Mouse (Mus musculus): ENCODE data around the gene 4930578C19Rik.
A peak's percentile ranks its signal among the peaks of the same experiment; 100 is the strongest.
"Not testable (repeated sequence)": the region's sequence is repeated elsewhere in the genome, so short reads cannot be mapped to it uniquely, and the experiment has no call there.

The 4930578C19Rik gene

DNA sequence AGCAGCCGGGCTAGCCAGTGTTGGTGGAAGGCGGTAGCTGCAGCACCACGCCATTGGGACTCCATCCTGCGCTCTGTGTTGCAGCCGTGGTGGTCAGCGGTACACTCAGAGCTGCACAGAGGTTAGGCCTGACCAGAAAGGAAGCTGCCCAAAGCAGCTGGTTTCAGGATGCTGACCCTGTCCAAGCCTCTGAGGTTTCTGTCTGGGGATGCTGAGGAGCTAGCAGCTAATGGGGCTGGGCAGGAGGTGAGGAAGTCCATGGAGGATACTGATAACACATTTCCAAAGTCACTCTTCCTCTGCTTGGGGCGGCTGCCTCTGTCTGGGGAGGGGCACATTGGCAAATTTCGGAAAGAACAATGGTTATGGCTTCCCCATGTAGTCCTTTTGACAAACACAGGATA lies at the start of gene 4930578C19Rik:
TSS of gene 4930578C19Rik (minus strand) at position 200 of the 404 bp plus-strand sequence.
- DNase-seq (ENCODE audit: low spot score) = no peak

DNA sequence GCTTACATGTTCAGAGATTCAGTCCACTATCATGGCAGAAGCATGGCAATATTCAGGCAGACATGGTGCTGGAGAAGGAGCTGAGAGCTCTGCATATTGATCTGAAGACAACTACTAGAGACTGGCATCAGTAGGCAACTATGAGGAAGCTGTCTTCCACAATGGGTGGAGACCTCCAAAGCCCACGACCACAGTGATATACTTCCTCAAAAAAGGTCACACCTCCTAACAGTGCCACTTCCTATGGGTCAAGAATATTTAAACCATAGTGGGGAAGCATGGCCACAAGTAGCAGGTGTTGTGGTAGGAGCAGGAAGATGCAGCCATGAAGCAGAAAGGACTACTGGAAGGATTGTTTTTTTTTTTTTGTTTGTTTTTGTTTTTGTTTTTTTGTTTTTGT lies 6.5 kb upstream of the 4930578C19Rik start:
- DNase-seq (ENCODE audit: low spot score) = no peak

DNA sequence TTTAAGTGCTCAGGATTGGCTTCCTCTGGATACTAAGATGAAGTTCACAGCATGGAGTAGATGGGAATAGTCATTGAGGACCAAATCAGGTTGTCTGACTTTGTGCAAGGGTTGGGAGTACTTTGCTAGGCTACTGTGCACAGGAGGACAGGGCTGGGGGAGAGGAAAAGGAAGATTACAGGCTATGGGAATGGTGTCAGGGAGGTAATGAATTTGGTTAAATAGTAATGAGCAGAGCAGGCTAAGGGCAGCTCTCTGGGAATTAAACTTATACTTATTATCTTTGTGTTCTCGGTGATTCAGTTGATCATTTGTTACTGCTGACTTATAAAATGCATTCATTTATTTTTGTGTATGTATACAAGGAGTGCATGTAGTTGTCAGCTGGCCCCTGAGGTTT lies 1.7 kb upstream of the 4930578C19Rik start:
- DNase-seq (ENCODE audit: low spot score) = no peak

DNA sequence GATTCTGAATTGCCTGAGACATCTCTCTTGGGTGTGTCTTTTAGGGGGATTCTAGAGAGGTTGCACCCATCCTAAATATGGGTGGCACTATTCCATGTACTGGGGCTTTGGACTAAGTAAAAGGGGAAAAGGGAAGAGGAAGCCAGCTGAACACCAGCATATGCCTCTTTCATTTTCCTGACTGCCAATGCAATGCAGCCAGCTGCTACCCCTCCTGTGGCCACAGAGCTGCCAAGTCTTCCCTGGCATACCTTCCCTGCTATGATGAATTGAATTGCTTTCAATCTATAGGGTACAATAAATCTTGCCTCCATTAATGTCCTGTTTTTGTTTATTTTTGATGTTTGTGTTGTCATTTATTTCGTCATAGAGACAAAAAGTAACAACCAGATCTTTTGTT lies 9.6 kb downstream of the 4930578C19Rik start:
- peak; percentile 21 for DNase-seq (ENCODE audit: low spot score)

DNA sequence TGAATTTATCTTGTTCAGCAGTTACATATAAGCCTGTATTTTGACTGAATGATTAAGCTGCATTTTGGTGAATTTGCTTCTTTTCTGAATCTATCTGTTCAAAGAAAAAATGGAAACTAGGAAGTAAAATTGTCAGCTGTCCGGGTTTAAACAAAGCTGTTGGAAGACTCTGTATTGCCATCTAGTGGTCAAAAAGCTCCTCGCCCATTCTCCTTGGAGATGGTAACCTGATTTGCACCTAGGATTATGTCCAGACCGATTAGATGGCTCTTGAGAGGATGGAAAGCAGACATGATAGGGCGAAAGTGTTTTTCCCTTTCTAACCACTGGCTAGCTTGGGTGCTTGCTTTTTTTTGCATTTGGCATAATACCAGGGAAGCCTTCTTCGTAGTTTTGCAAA lies 19.1 kb downstream of the 4930578C19Rik start:
- DNase-seq (ENCODE audit: low spot score) = peak; percentile 73

DNA sequence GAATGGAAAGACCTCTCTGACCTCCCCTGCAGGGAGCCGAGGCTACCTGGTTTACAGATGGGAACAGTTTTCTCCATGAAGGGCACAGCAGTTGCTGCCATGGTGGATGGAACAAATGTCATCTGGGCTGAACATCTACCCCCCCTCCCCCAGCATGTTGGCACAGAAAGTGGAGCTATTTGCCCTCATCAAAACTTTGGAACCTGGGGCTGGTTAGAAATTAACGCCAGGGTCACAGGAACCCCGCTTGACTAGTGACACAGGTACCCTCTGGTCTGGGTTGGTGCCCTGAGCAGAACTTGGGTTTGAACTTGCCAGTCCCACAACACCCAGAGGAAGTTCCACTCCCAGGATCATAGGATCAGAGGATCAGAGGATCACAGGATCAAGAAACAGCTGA lies 35.7 kb downstream of the 4930578C19Rik start:
- DNase-seq (ENCODE audit: low spot score) = no peak

DNA sequence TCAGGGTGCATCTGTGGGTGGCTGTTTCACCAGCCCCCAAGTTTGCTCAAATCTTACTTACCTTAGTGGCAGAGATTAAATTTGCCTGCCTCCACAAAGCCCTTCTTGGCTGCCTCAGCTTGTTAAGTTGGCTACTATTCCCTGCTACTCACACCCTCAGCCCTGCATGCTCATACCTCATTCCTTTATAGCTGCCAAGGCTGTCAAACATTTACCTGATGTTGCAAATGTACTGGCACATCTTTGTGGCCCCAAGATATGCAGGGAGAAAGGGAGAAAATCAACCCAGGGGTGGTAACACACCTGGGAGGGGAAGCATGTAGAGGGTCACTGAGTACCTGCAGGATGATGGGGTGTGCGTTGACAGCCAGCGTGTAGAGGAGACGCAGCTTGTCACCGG lies 38.0 kb downstream of the 4930578C19Rik start:
- no peak for DNase-seq (ENCODE audit: low spot score)

DNA sequence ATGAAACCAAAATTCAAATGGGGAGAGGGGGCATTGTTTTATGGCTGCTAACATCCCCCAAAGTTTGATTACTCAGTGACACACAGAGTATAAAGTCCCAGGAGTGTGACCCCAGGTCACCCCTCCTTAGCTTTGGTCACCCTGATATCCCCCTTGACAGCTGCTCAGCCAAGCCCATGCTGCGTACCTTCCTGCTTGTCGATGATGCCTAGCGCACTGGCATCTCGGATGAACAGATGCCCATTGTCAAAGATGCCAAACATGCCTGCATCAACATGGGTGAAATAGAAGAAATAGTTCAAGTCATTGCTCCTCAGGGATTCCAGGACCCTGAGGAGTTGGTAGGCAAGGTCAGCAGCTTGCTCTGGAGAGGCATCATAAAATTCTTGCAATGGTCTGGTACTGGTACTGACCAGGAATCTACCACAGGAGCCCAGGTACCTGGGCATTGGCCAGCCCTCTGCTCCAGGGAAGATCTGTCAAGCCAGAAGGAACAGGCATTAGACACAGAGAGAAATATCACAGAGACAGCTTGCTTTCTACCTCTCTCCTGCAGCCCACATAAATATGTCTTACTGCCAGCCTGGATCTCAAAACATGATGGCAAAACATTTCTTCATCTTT lies 40.9 kb downstream of the 4930578C19Rik start:
- no peak for DNase-seq (ENCODE audit: low spot score)

DNA sequence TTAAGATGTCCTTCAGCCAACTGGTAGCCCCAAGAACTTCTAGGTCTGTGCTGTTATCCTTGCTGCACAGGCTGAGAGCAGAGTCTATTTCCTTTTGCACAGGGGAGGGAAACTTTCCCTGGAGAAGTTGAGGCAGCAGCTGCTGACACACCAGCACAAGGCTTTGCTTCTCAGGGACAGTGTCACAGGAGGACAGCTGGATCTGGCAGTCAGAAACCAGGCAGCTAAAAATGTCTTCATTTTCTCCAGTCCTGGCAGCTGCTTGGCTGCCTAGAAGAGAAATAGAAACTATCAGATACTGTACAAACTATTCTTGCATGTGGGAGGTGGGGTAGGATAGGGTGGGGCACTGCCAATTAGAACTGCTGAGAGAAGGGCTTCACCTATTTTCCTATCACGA lies 42.2 kb downstream of the 4930578C19Rik start:
- DNase-seq (ENCODE audit: low spot score) = no peak

DNA sequence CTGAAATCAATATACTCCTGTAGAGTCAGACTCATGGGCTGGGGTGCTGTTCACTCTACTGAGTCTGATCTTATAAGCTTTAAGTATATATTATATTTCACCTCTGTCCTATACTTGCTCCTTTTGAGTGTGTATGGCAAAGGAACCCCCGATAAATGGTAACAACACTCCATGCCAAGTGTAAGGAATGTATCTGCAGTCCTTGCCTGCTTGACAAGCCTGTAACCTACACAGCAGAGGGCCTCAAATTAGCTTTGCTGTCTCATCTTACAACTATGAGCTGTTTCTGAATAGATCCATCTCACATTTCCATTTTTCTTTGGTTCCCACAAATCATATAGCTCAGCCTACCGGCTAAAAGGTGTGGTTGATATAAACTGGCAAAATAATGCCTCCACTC lies 46.6 kb downstream of the 4930578C19Rik start:
- DNase-seq (ENCODE audit: low spot score) = no peak

DNA sequence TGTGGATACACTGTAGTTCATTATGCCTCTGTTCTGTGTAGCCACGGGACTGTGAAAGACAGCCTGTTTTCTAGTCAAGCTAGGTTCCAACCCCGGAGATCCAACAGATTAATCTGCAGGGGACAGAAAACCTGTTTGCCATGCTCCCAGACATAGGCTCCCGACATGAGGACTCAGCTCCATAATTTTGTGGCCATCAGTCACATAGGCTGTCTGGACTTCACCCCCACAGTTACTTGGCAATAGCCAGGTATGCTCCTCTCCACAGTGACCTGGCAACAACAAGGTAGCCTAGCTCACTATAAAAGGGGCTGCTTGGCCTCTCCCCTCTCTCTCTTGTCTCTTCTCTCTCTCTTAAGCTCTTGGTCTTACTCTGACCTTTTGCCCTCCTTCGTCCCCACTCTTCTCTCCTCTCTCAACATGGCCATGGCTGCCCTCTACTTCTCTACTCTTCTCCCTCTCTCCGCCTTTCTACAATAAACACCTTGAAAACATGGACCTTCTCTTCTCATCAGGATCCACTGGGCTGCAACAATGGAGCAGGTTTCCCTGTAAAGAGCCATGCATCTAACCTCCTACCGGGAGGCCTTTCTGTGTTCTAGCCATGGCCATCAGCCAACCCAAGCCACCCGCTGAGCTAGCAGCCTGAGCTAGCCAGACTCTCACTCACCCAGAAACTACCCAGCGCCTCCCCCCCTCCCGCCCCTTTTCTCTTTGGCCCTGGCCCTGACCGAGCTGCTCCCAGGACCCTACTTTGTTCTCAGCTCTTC lies 49.9 kb downstream of the 4930578C19Rik start:
- DNase-seq (ENCODE audit: low spot score) = no peak

DNA sequence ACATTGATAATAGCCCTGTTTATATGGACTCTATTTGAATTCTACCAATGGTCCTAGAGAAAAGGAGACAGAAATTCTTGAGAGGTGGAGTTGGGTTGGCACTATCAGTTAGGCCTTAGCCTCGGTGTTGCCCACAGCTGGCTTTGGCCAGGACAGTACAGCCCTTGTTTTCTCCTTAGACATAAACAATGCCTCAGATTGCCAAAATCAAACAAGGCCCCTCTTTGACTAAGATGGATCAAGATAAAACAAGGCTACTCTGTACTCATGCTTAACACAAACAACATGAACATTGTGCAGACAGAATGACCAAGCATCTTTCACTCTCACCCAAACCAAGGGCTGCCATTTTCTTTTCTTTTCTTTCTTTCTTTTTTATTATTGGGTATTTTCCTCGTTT lies 51.6 kb downstream of the 4930578C19Rik start:
- DNase-seq (ENCODE audit: low spot score) = peak; percentile 7

DNA sequence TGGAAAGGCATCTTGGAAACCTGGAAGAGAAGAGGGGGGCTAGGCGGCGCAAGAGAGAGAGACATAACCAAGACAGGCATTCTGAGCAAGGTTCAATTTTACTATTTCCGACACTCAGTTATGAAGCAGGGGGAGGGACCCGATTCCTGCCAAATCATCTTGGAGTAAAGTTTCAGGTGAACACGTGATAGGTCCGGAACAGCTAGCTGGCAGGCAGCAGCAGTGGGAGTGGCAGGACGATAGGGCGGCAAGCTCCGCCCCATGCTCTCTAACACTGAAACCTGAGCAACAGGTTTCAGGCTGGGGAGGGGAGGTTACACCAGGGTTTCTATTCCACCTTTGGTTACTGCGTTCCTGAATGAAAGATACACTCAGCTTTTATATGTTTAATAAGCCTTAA lies 58.9 kb downstream of the 4930578C19Rik start:
- DNase-seq (ENCODE audit: low spot score) = no peak

DNA sequence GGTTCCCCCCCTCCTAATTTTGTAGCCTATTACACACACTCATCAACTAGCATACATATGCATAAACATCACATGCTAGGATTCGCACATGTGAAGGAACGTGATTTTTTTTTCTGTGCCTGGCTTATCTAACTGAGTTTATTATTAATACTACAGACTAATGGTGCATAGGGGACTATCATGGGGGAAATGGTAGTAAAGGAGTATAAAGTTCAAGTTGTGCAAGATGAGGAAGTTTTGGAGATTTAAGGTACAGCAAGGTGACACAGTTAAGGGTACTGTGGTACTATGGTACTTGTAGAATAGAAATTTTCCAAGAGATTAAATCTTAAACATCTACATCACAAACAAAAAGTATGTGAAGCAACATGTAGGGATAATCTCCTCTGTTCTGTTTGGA lies 64.5 kb downstream of the 4930578C19Rik start:
- DNase-seq (ENCODE audit: low spot score) = no peak

DNA sequence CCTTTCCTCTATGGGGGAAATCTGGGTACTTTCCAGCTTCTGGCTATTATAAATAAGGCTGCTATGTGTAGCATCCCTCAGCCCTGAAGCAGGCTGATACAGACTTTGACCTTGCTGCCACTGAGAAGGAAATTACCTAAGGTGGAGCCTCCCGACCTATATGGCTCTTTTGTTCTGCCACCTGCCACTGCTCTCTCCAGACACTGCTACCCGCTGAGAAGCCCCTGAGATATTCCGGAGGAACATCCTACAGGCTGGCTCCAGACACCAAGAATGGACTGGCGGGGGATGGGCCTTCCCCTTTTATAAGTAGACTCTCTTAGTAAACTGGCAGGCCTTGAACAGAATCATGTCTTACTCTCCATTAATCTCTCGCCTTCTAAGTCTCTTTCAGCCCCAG lies 77.0 kb downstream of the 4930578C19Rik start:
- DNase-seq (ENCODE audit: low spot score) = not testable (repeated sequence)

All from layer of hippocampus, adult 11-12 months (tissue).